16 mouse cellular contexts compared by ENCODE assay signal in genomic region chr14:75045184-75045583, GRCm38 (mm10). TPM values are rescaled to one million over a fixed set of nuclear protein-coding genes. Genes with fewer than 3 reads are reported as not detected.
DNase-seq lines count a peak whose midpoint lies in the region; ATAC-seq and TF ChIP-seq lines count a peak whose summit lies in the region.
"Had no signal": no experiment of that assay in that cellular context is flagged by ENCODE, and none has a peak within 500 bp of the region (broad histone marks: within the 10 kb centered on the region; RNA-seq: fewer than 3 reads in every experiment).

No protein-coding gene starts in this region.

- CTCF ChIA-PET in Patski (lab: Charles Lee): no interaction called here

- H3K4me1 ChIP-seq in forebrain, embryonic 13.5 days: no peaks in the 10 kb centered on the region
- H3K4me1 ChIP-seq: heart, embryonic 15.5 days; hindbrain, embryonic 15.5 days; liver, embryonic 15.5 days; midbrain, embryonic 10.5 days had no signal

- DNase-seq in adrenal gland, adult 2 months: peak; percentile 49
- no peak for DNase-seq in adrenal gland, postnatal 25 days
- DNase-seq in 3T3-L1 (ENCODE audit: low read depth, low spot score): peak; percentile 98
- peak; percentile 71 for DNase-seq in Patski (ENCODE audit: low read depth, low spot score)
- DNase-seq in layer of hippocampus, adult 2 months (ENCODE audit: low spot score in 2 of 2): no peak
- no peak for DNase-seq in ovary, postnatal 10 days (ENCODE audit: low spot score)
- DNase-seq: gastrocnemius, postnatal 14 days; retina, postnatal 1 day had no signal

- no peak overlapping the region for H3K9ac ChIP-seq in forebrain, embryonic 13.5 days
- H3K9ac ChIP-seq: heart, embryonic 15.5 days; hindbrain, embryonic 15.5 days; liver, embryonic 15.5 days had no signal

- peak; percentile 35 for TF ChIP-seq CTCF in Patski (IDR thresholded peaks at IDR 0.05)
- TF ChIP-seq CTCF in layer of hippocampus, adult 2 months (conservative IDR thresholded peaks at IDR 0.05): no peak

- H3K4me3 ChIP-seq in layer of hippocampus, adult 2 months: no peak overlapping the region
- no peak overlapping the region for H3K4me3 ChIP-seq in forebrain, embryonic 13.5 days
- H3K4me3 ChIP-seq: heart, embryonic 15.5 days; hindbrain, embryonic 15.5 days; liver, embryonic 15.5 days; midbrain, embryonic 10.5 days had no signal

- in situ Hi-C loops in Patski (cut with MboI; ENCODE audit: low pct_unique_long_range_greater_than_20kb): no loop called here

- POLR2A ChIA-PET in Patski (lab: Charles Lee): no interaction called here

- ATAC-seq in Patski: peak; percentile 98
- ATAC-seq in megakaryocyte, adult 5-6 weeks (ENCODE audit: poor library complexity, severe bottlenecking): peak; percentile 98
- ATAC-seq in forebrain, embryonic 13.5 days: no peak
- ATAC-seq: forebrain, embryonic 16.5 days had no signal

- H3K4me2 ChIP-seq in forebrain, embryonic 13.5 days: no peak overlapping the region
- H3K4me2 ChIP-seq: heart, embryonic 15.5 days; hindbrain, embryonic 15.5 days; liver, embryonic 15.5 days had no signal

- no peaks in the 10 kb centered on the region for H3K27me3 ChIP-seq in Patski
- H3K27me3 ChIP-seq in forebrain, embryonic 13.5 days: no peaks in the 10 kb centered on the region
- H3K27me3 ChIP-seq: heart, embryonic 15.5 days; hindbrain, embryonic 15.5 days; liver, embryonic 15.5 days had no signal

- no peaks in the 10 kb centered on the region for H3K9me3 ChIP-seq in forebrain, embryonic 13.5 days (replicated peaks)
- H3K9me3 ChIP-seq: heart, embryonic 15.5 days; hindbrain, embryonic 15.5 days; liver, embryonic 15.5 days; midbrain, embryonic 10.5 days had no signal

- 79% methylated on average over 7 of the region's 7 CpGs for WGBS in forebrain, embryonic 13.5 days

- no peak overlapping the region for H3K27ac ChIP-seq in layer of hippocampus, adult 2 months
- no peak overlapping the region for H3K27ac ChIP-seq in forebrain, embryonic 13.5 days
- H3K27ac ChIP-seq: heart, embryonic 15.5 days; hindbrain, embryonic 15.5 days; kidney, postnatal 0 days; liver, embryonic 15.5 days; midbrain, embryonic 10.5 days had no signal

- no peaks in the 10 kb centered on the region for H3K36me3 ChIP-seq in forebrain, embryonic 13.5 days (ENCODE audit: poor library complexity, severe bottlenecking)
- H3K36me3 ChIP-seq: heart, embryonic 15.5 days; hindbrain, embryonic 15.5 days; liver, embryonic 15.5 days; midbrain, embryonic 10.5 days had no signal

RNA-seq across cellular contexts. Expression of gene Rubcnl, which starts 29.4 kb away (rescaled TPM):
- total RNA-seq in adrenal gland, adult 2 months (2021): 1 to 10 TPM in 1 of 2 experiments, under 1 TPM in 1; 0.32 to 4.1 TPM
- 0.12 and 0.91 TPM in 2 replicates for polyA plus RNA-seq in adrenal gland, adult 2 months (2012; rRNA removed)
- 0.58 and 0.67 TPM in 2 replicates for total RNA-seq in adrenal gland, postnatal 25 days (2021)
- polyA plus RNA-seq in Patski (2021): 0.59 TPM
- total RNA-seq in megakaryocyte, adult 5-6 weeks (2015): 13.8 and 14.0 TPM in 2 replicates
- total RNA-seq in megakaryocyte, adult 5-6 weeks (2017): 15.7 and 17.5 TPM in 2 replicates
- 1 to 10 TPM; 1.4 TPM for total RNA-seq in layer of hippocampus, adult 2 months (2021)
- 0.13 and 0.21 TPM in 2 replicates for polyA plus RNA-seq in forebrain, embryonic 13.5 days (2015; fragmentation: Nextera tagmentation; extraction: Ambion mirVana)

Comparison
In these comparisons a context has a peak if more than half of its experiments do, and no peak if none do; other contexts are left out.
1. DNase-seq: peak in adrenal gland, adult 2 months (single experiment), 3T3-L1 (single experiment) and Patski (single experiment); none in adrenal gland, postnatal 25 days (single experiment), layer of hippocampus, adult 2 months (0 of 2) and ovary, postnatal 10 days (single experiment).